ENCODE assay signal across 19 mouse cellular contexts in genomic region chr19:34556621-34557020, GRCm38 (mm10). TPM values are rescaled to one million over a fixed set of nuclear protein-coding genes. Genes with fewer than 3 reads are reported as not detected.
DNase-seq lines count a peak whose midpoint lies in the region; ATAC-seq and TF ChIP-seq lines count a peak whose summit lies in the region.
"Had no signal": no experiment of that assay in that cellular context is flagged by ENCODE, and none has a peak within 500 bp of the region (broad histone marks: within the 10 kb centered on the region; RNA-seq: fewer than 3 reads in every experiment).

No protein-coding gene starts in this region.

- no peaks in the 10 kb centered on the region; the same call in 1 of the 2 replicates for H3K9me3 ChIP-seq in lung, postnatal 0 days (ENCODE audit: low read length)
- H3K9me3 ChIP-seq in heart, embryonic 12.5 days (replicated peaks): no peaks in the 10 kb centered on the region
- H3K9me3 ChIP-seq: embryonic facial prominence, embryonic 15.5 days; limb, embryonic 12.5 days had no signal

- no peaks in the 10 kb centered on the region for H3K27me3 ChIP-seq in lung, postnatal 0 days (replicated peaks; ENCODE audit: insufficient read depth, low read length)
- H3K27me3 ChIP-seq in heart, embryonic 12.5 days (replicated peaks): no peaks in the 10 kb centered on the region
- H3K27me3 ChIP-seq in thymus, adult 2 months (ENCODE audit: control insufficient read depth, insufficient read depth, low read length): no peaks in the 10 kb centered on the region
- H3K27me3 ChIP-seq: embryonic facial prominence, embryonic 15.5 days; limb, embryonic 12.5 days had no signal

- no peak overlapping the region for H3K4me3 ChIP-seq in lung, postnatal 0 days (ENCODE audit: low read depth, low read length)
- H3K4me3 ChIP-seq in heart, embryonic 12.5 days: no peak overlapping the region
- no peak overlapping the region for H3K4me3 ChIP-seq in thymus, adult 2 months (ENCODE audit: control insufficient read depth, insufficient read depth, low read length)
- H3K4me3 ChIP-seq: embryonic facial prominence, embryonic 15.5 days; limb, embryonic 12.5 days had no signal

- no peak for TF ChIP-seq EP300 in lung, postnatal 0 days (IDR thresholded peaks at IDR 0.05)

- no peak for TF ChIP-seq POLR2A in thymus, adult 2 months (IDR thresholded peaks at IDR 0.05; ENCODE audit: control insufficient read depth, extremely low read depth, insufficient read depth, low read length, poor library complexity)

- WGBS in lung, postnatal 0 days: 60% methylated on average over 3 of the region's 3 CpGs
- 59% methylated on average over 3 of the region's 3 CpGs for WGBS in heart, embryonic 12.5 days
- WGBS in thymus, adult 2 months: 96% methylated on average over 3 of the region's 3 CpGs

- H3K36me3 ChIP-seq in lung, postnatal 0 days (ENCODE audit: insufficient read depth, low read length): no peaks in the 10 kb centered on the region
- no peaks in the 10 kb centered on the region for H3K36me3 ChIP-seq in heart, embryonic 12.5 days
- peaks cover 6% of the 10 kb centered on the region; the same call in 1 of the 2 replicates for H3K36me3 ChIP-seq in thymus, adult 2 months (ENCODE audit: control insufficient read depth, insufficient read depth, low read length)
- H3K36me3 ChIP-seq: embryonic facial prominence, embryonic 15.5 days; limb, embryonic 12.5 days had no signal

- no peak overlapping the region for H3K9ac ChIP-seq in lung, postnatal 0 days (replicated peaks; ENCODE audit: low read depth)
- H3K9ac ChIP-seq in heart, embryonic 12.5 days: no peak overlapping the region
- H3K9ac ChIP-seq: embryonic facial prominence, embryonic 15.5 days; hindbrain, embryonic 14.5 days; limb, embryonic 12.5 days; liver, embryonic 14.5 days had no signal

- DNase-seq in heart, adult 11 months: peak; percentile 90
- no peak for DNase-seq in heart, adult 8-10 months (ENCODE audit: low spot score)
- peak; percentile 41 for DNase-seq in lung, postnatal 10 days
- DNase-seq in lung, postnatal 0 days (ENCODE audit: low spot score): no peak
- DNase-seq in lung, postnatal 36 days: peak; percentile 58
- DNase-seq in embryo, embryonic 11 days: no peak
- DNase-seq in thymus, adult 2 months: no peak
- DNase-seq: adrenal gland, postnatal 14 days; cerebellum, adult 9-10 months; midbrain, embryonic 14.5 days; right cerebral cortex, postnatal 25 days had no signal

- no peak overlapping the region for H3K27ac ChIP-seq in lung, postnatal 0 days (ENCODE audit: low read length)
- peak overlapping the region; percentile 48 for H3K27ac ChIP-seq in heart, embryonic 12.5 days (ENCODE audit: poor library complexity, severe bottlenecking)
- no peak overlapping the region for H3K27ac ChIP-seq in thymus, adult 2 months (ENCODE audit: control insufficient read depth, insufficient read depth, low read length)
- H3K27ac ChIP-seq: embryonic facial prominence, embryonic 15.5 days; hindbrain, embryonic 14.5 days; limb, embryonic 12.5 days; liver, embryonic 14.5 days had no signal

- ATAC-seq in lung, postnatal 0 days: no peak
- no peak for ATAC-seq in heart, embryonic 12.5 days (ENCODE audit: insufficient number of reproducible peaks, low FRiP score)
- ATAC-seq: forebrain, embryonic 14.5 days; intestine, postnatal 0 days had no signal

- H3K4me2 ChIP-seq in lung, postnatal 0 days (replicated peaks; ENCODE audit: low read depth, low read length): no peak overlapping the region
- H3K4me2 ChIP-seq in heart, embryonic 12.5 days: no peak overlapping the region; the same call in 1 of the 2 replicates
- H3K4me2 ChIP-seq: embryonic facial prominence, embryonic 15.5 days; hindbrain, embryonic 14.5 days; limb, embryonic 12.5 days had no signal

- TF ChIP-seq CTCF in lung, postnatal 0 days (IDR thresholded peaks at IDR 0.05): no peak
- TF ChIP-seq CTCF in thymus, adult 2 months (IDR thresholded peaks at IDR 0.05; ENCODE audit: borderline replicate concordance, control insufficient read depth, extremely low read depth, insufficient read depth, low read length, poor library complexity): no peak

- peaks cover 6% of the 10 kb centered on the region for H3K4me1 ChIP-seq in lung, postnatal 0 days (ENCODE audit: insufficient read depth, low read depth, low read length)
- peaks cover 30% of the 10 kb centered on the region for H3K4me1 ChIP-seq in heart, embryonic 12.5 days (replicated peaks)
- H3K4me1 ChIP-seq in thymus, adult 2 months (replicated peaks; ENCODE audit: control insufficient read depth, insufficient read depth, low read length): peaks cover 5% of the 10 kb centered on the region; the same call in 1 of the 2 replicates

RNA-seq across cellular contexts. Expression of gene Ifit2, which starts 6.1 kb away (rescaled TPM):
- total RNA-seq in heart, adult 8-10 months (2022): 1 to 10 TPM; 3.2 to 4.4 (median 3.7) TPM
- polyA plus RNA-seq in lung, postnatal 0 days (2015; fragmentation: Nextera tagmentation; extraction: Ambion mirVana): 9.1 and 10.7 TPM in 2 replicates
- polyA plus RNA-seq in heart, embryonic 12.5 days (2016; fragmentation: Nextera tagmentation; extraction: Ambion mirVana): 6.6 and 8.2 TPM in 2 replicates
- polyA plus RNA-seq in thymus, adult 2 months (2012; rRNA removed): 5.5 and 7.4 TPM in 2 replicates

RNA-seq across cellular contexts. Expression of gene Ifit3, which starts 26.7 kb away (rescaled TPM):
- 1 to 10 TPM; 1.8 to 4.4 (median 3.9) TPM for total RNA-seq in heart, adult 8-10 months (2022)
- polyA plus RNA-seq in lung, postnatal 0 days (2015; fragmentation: Nextera tagmentation; extraction: Ambion mirVana): 7.1 and 9.6 TPM in 2 replicates
- polyA plus RNA-seq in heart, embryonic 12.5 days (2016; fragmentation: Nextera tagmentation; extraction: Ambion mirVana): 0.69 and 0.90 TPM in 2 replicates
- 6.1 and 7.8 TPM in 2 replicates for polyA plus RNA-seq in thymus, adult 2 months (2012; rRNA removed)

RNA-seq across cellular contexts. Expression of gene Lipa, which starts 29.3 kb away (rescaled TPM):
- total RNA-seq in heart, adult 8-10 months (2022): 10 to 100 TPM; 22.6 to 27.5 (median 24.7) TPM
- polyA plus RNA-seq in lung, postnatal 0 days (2015; fragmentation: Nextera tagmentation; extraction: Ambion mirVana): 46.4 and 54.9 TPM in 2 replicates
- polyA plus RNA-seq in heart, embryonic 12.5 days (2016; fragmentation: Nextera tagmentation; extraction: Ambion mirVana): 38.7 and 41.4 TPM in 2 replicates
- 119 and 136 TPM in 2 replicates for polyA plus RNA-seq in thymus, adult 2 months (2012; rRNA removed)

RNA-seq across cellular contexts. Expression of gene Ifit1bl1, which starts 45.1 kb away (rescaled TPM):
- 1 to 10 TPM; 1.4 to 3.8 (median 2.1) TPM for total RNA-seq in heart, adult 8-10 months (2022)
- polyA plus RNA-seq in lung, postnatal 0 days (2015; fragmentation: Nextera tagmentation; extraction: Ambion mirVana): 0.90 and 1.1 TPM in 2 replicates
- 1.00 and 1.5 TPM in 2 replicates for polyA plus RNA-seq in heart, embryonic 12.5 days (2016; fragmentation: Nextera tagmentation; extraction: Ambion mirVana)
- polyA plus RNA-seq in thymus, adult 2 months (2012; rRNA removed): 1.6 and 2.2 TPM in 2 replicates

RNA-seq across cellular contexts. Expression of gene Ifit3b, which starts 51.1 kb away (rescaled TPM):
- 1 to 10 TPM; 1.4 to 1.8 (median 1.5) TPM for total RNA-seq in heart, adult 8-10 months (2022)
- polyA plus RNA-seq in lung, postnatal 0 days (2015; fragmentation: Nextera tagmentation; extraction: Ambion mirVana): 2.0 and 2.3 TPM in 2 replicates
- polyA plus RNA-seq in heart, embryonic 12.5 days (2016; fragmentation: Nextera tagmentation; extraction: Ambion mirVana): 0.19 and 0.46 TPM in 2 replicates
- 1.5 and 2.3 TPM in 2 replicates for polyA plus RNA-seq in thymus, adult 2 months (2012; rRNA removed)
- total RNA-seq: megakaryocyte progenitor cell, adult 5-6 weeks had no signal
- polyA plus RNA-seq: forebrain, embryonic 14.5 days had no signal

Comparison
In these comparisons a context has a peak if more than half of its experiments do, and no peak if none do; other contexts are left out.
1. DNase-seq: peak in heart, adult 11 months (single experiment), lung, postnatal 10 days (single experiment) and lung, postnatal 36 days (single experiment); none in heart, adult 8-10 months (single experiment), lung, postnatal 0 days (single experiment), embryo, embryonic 11 days (single experiment) and thymus, adult 2 months (single experiment).